Mouse (Mus musculus): ENCODE data around the gene Ppia.

- TF ChIP-seq CTCF (IDR thresholded peaks at IDR 0.05) (peak; percentile 70), POLR2A (IDR thresholded peaks at IDR 0.05; ENCODE audit: insufficient read depth, low read depth, low read length) (no peak), EP300 (IDR thresholded peaks at IDR 0.05; ENCODE audit: insufficient read depth, low read depth, low read length) (no peak)
These were observed 21.2 kb downstream of the Ppia start for GRCm38 (mm10) chr11:6436442-6436841.
